Mouse (Mus musculus): ENCODE results near the gene Chst13.

DNA sequence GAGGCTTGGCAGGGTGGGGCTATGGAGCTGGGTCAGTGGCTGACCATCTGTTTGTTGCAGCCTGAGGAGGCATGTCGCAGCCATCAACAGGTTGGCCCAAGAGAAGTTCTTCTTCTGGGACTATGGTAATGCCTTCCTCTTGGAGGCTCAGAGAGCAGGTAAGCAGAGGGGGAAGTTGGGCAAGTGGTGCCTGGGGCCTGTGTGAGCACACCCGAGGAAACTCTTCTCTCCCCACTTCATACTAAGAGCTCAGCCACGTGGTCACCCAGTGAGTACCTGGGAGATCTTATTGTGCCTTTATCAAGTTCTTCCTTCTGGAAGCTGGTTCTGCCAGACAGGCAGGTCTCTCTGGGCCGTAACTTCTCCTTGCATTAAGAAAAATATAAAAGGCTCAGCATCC is 22.2 kb upstream of the Chst13 start:
- TF ChIP-seq POLR2A (IDR thresholded peaks at IDR 0.05; ENCODE audit: low read depth, low read length) = no peak
- no peak for TF ChIP-seq CTCF (conservative IDR thresholded peaks at IDR 0.05; ENCODE audit: insufficient read depth, insufficient read length, low read depth, low read length)

Data from kidney, adult 2 months (tissue).